Mouse (Mus musculus): ENCODE data around the gene Mfge8.

Mfge8 gene

DNA sequence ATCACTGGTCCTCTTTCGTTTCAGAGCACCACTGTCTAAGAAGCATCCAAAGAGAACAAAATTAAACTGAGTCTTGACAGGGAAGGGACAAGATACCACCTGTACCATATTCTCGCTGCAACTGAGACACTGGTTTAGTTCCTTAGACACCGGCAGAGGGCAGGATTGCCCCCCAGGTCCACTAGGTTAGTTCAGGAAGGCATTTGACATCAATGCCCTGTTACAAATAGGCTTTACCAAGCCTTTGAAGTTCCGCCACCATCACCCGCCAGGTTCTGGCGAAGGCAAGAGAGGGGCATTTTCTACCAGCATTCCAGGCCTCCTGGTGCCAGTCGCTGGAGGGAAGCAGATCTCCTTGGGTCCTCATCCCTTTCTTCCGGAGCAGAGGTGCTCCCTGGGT, 19.0 kb downstream of the Mfge8 start:
- peak; percentile 61 for DNase-seq (ENCODE audit: low spot score)

DNA sequence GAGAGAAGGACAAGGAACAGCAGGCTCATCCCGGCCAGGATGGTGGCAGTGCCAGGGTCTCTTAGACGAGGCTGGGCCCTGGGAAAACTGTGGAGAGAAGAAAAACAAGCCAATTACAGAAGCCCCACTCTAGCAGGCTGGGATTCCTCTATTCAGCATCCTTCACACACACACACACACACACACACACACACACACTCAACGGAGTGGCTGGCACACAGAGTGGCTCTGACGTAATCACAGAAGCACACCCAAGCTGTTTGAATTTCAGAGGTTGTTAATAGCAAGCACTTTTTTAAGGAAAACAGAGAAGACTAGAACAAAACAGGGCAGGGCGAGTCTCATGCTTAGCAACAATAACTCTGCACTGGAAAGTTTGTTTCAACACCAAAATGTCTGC, 25.4 kb downstream of the Mfge8 start:
- no peak for DNase-seq (ENCODE audit: low spot score)

DNA sequence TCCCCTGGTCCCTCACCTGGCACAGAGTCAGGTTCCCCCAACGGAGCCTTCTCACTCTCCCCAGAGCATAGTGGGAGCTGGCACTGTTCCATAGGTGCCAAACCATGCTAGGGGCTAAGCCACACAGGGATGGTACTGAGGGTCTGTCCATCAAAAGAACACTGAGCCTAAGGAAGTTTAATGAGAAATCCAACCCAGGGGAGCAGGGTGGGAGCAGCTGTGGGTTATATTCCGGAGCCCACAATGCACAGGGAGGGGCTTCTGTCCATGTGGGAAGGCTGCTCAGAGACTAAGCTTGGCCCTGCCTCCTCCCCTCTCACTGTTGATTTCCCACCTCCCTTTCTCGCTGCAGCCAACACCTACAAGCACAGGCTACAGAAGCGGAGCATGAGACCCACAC, 35.0 kb downstream of the Mfge8 start:
- no peak for DNase-seq (ENCODE audit: low spot score)

DNA sequence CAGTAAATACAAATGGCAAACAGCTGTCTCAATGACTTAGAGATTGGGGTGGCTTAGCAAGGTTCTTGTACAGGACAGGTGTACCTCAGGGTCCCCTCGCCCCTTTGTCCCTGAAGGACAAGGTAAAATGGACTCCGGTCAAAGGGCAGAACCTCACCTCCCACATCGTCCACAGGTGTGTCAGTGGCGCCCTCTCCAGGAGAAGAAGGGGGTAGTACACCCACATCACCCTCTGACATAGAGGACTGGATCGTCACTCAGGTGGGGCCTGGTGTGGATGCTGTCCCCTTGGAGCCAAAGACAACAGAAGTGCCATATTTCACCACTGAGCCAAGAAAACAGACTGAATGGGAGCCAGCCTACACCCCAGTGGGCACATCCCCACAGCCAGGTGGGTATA, 52.4 kb downstream of the Mfge8 start:
- no peak for DNase-seq (ENCODE audit: low spot score)

DNA sequence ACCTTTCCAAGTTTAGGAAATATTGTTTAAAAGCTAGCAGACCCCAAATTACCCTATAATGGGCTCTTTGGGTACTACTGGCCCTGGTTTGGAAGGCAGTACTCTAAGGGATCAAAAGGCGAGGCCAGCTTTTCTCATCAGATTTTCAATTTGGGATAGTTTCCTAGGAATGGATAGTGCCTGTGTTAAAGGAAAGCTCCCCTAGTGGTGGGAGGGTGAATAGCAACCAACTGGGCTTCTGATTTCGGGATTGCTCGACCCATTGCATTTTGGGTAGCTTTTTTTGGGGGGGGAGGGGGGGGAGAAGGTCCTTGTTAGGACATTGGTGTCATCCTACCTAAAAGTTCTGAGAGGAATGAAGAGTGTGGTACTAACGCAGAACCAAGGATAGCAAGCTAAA, 59.7 kb downstream of the Mfge8 start:
- DNase-seq (ENCODE audit: low spot score), result peak; percentile 13

Data from retina, embryonic 14.5 days (tissue).